Mouse (Mus musculus) frontal cortex, postnatal 36 days (tissue): ENCODE measurements at regions not wholly inside any gene's neighbourhood (a gene's known extent, or its start where the extent isn't known, plus 50 kb on each side); places are given as distances from the start of the nearest gene placed in this dataset.

Experiments
- DNase-seq, 2 experiments: peaks; one replicate each; pipeline ENCODE4 v3.0.0; 2022; ENCODE audit warnings: low spot score in 2 of 2

GRCm38 (mm10) chr16:87069294-87069693 lies 284.7 kb upstream of the N6amt1 start:
- no peak for DNase-seq

DNA sequence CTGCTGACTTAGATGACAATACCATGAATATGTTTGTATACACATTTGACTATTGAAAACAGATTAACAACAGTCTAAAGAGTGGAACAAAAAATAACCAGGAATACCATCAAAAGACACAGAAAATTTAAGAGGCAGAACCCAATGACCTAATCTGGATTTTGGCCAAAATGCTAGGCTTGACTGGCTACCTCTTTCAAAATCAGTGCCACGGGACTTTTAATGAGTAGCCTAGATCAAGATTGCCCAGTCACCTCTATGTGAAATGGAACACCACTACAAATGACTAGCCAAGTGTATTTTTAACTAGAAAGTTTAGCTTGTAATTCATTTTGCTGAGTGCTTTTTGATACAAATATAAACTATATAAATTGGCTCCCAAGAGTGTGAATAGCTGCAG lies 286.0 kb upstream of the N6amt1 start:
- DNase-seq, result no peak

GRCm38 (mm10) chr16:87067523-87067922 lies 286.5 kb upstream of the N6amt1 start:
- no peak for DNase-seq

DNA sequence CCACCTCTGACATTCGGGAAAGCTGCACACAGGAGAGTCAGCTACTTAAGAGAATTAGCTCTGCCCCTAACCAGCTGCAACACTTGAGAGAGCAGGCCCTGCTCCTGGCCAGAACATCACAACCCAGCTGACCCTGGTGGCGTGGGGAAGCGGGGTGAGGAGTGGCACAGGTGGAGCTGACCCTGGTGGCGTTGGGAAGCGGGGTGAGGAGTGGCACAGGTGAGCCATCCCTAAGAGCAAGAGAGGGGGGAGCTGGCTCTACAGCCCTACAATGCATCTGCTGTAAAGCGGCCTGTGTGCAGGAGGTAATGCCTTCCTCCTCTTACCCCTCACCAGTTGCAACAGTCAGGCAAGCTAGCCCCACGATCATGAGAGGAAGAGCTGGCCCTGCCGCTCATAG lies 293.5 kb upstream of the N6amt1 start:
- DNase-seq, result no peak

GRCm38 (mm10) chr16:87049741-87050383 lies 304.1 kb upstream of the N6amt1 start:
- DNase-seq, result no peak

DNA sequence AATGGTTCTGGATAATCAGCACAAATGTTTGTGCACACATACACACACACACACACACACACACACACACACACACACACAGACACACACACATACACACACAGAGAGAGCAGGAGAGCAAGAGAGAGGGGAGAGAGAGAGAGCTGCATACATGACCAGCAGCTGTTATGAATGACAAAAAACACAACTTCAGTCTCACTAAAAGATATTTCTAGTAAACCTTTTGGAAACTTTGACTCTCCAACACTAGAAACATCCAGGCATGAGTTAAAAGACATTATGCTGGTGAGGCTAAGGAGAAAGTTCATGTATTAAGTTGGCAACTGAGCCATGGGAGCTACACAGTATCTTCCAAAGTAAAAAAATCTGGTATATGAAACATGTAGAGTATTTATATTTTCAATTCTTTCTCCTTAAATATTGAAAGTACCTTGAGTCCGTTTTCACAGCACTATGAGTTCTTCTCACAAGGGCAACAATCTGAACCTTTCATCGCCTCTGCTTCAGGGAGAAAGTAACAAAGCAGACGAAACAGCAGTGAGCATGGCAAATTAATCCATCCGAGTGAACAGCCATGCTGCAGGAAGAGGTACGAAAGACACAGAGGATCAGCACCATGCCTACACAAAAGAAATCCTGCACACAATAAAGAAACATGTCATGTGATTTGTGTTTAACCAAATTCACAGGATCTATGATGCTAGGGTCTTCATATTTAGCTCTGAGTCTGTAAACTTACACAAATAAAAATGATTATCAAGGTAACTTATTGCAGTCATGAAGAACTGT lies 309.0 kb upstream of the N6amt1 start:
- DNase-seq, result no peak

DNA sequence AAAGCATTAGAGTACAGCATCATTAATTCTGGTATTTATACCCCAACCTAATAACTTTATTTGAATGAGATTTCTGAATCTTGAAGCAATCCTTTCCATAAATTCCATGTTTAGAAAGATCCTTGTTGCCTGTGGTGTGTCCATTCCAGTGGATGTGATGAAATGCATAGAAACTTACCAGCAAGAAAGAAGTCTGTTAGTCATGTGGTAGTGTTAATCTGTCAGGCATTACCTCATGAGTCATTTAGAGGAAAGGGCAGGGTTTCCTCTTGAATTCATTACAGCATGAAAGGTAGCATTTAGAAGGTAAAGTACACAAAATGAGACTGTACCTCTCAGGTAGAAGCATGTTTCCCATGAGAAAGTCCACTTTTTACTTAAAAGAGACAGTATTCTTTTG lies 310.3 kb upstream of the N6amt1 start:
- no peak for DNase-seq

GRCm38 (mm10) chr16:87040366-87040765 lies 313.6 kb upstream of the N6amt1 start:
- no peak for DNase-seq

DNA sequence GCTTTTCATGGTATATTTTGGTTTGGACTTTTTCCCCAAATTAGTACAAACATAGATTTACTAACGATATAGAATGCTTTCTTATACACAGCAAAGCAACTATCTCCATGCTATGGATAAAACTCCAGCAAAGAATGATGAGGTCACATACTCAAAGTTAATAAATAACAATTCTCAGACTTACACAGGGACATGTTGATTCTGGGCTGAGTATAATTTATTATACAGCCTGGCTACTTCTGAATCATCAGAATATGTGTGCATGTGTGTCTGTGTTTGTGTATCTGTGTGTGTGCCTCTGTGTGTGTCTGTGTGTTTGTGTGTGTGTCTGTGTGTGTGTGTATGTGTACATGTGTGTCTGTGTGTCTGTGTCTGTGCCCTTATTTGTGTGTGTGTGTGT lies 314.1 kb upstream of the N6amt1 start:
- no peak for DNase-seq

DNA sequence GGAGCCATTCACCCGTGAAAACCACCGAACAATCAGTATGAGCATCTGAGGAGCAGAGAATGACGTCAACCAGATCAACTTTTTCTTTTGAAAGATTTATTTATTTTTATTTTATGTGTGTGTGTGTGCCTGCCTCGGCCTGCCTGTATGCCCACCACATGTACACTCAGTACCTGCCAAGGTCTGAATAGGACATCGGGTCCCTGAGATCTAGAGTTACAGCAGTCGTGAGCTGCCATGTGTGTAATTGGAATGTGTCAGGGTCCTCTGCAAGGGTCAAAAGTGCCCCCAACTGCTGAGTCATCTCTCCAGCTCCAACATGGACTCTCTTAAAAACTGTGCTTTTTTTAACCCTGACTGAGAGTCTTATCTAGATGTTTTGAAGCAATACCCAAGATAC lies 316.9 kb upstream of the N6amt1 start:
- no peak for DNase-seq

DNA sequence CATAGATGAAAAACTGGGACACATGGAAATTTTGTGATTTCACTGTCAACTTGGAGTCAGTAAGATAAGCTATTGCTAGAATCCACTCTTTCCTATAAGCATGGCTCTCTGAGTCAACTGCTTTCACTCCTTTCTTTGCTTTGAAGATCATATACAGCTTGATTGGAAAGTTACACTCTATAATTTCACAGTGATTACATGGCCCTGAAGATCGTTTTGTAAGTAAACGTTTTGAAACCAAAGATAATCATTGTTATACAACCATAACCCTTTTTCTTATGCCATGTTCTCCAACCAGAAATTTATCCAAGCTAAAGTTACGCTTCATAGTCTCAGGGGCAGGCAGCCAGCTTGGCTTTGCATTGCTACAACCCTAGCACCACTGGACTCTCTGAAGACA lies 322.1 kb upstream of the N6amt1 start:
- no peak for DNase-seq

DNA sequence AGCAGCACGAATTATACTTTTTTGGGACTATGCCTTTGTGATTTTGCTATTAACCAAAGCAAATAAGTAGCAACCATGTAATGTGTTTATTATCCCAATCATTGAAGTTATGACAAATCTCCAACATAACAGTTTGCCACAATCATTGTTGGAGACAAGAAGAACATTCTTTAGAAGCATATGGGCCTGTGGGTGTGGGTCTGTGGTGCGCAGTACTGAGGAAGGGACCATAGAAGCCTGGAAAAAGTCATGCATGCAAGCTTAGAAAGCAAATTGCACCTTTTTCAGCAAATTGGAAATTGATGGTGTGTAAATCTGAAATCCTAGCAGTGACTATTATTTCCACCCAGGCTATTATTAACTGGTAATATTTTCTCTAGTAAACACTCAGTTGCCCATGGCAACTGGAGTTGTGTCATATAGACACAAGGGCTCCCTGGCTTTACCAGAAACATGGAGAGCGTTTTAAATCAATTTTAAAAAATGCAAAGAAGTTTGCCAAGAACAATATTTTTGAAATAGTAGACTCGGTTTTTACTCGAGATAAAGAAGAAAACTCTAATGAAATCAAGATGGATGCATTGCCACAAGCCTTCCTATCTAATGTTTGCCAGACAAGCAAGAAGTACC lies 325.4 kb upstream of the N6amt1 start:
- DNase-seq, result no peak

DNA sequence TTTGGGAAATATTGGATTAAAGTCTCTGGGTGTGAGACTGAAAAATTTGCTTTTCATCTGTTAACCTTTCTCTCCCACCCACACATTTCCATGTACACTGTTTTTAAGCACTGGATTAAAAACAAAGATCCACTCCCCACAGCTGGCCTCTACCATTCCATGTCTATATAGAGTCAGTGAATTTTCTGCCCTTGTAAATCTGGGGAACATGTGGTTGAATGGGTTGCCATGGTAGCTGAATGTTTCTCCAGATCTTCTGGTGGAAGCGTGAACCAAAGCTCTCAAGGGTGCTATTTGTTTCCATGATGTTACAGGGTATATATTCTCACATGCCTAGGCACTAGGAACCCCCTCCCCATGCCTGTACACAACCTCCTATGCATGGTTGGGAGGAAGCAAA lies 326.4 kb upstream of the N6amt1 start:
- no peak for DNase-seq

DNA sequence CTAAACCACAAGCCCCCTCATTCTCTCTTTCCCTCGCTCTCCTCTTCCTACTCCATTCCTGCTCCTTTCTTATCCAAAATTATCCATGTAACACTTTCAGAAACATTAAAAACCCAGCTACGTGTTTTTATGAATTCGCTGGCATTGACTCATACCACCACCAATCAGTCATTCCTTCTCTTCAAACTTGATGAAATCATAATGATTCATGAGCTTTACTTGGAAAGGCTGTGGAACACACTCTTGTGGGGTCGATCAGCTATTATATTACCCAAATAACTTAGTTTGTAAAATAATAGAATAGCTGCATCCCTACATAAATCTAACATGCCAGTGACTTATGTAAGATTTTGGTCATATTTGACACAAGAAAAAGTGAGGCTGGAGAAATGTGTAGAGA lies 331.9 kb upstream of the N6amt1 start:
- DNase-seq, result no peak

DNA sequence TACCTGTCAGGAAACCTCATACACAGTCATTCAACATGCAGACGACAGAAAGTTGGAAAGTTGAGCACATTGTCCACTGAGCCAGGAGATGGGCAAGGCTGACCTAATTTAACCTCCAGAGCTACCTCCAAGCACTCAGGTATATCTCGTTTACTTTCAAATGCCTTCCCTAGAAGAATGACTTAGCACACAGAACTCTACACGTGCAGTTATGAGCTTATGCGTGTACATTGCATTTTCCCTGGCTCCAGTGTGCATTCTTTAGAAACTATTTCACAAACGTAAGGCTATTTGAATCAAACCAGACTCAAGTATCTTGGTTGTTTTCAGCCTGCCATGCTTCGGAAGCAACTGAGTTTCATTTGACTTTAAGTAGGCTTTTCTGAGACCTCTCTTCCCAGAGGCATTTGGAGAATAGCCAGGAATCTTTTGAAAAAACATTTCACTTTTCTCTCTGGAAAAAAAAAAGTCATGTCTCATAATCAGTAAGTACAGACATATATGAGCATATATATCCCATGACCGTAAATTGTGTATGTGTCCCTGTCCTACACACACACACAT lies 336.8 kb upstream of the N6amt1 start:
- DNase-seq, result no peak

DNA sequence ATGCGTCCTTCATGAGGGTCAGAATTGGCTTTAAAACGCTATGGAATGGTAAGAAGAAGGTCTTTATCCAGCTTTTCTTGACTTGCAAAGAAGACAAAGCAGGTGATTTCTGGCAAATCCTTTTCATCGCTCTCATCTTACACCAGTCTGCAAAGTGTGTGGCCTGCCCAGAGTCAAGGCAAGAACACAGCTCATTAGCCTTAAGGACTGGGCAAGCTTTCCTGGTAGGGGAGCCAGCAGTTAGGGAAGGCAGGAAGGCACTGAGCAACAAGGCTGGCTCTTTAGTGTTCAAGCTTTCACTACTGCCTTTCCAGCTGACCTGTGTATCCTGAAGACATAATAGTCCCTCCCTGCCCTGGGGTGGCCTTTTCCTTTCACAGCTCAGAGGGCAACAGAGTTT lies 352.4 kb upstream of the N6amt1 start:
- no peak for DNase-seq

- DNase-seq, result no peak
Observed at GRCm38 (mm10) chr16:87001135-87001534, 352.9 kb upstream of the N6amt1 start.

DNA sequence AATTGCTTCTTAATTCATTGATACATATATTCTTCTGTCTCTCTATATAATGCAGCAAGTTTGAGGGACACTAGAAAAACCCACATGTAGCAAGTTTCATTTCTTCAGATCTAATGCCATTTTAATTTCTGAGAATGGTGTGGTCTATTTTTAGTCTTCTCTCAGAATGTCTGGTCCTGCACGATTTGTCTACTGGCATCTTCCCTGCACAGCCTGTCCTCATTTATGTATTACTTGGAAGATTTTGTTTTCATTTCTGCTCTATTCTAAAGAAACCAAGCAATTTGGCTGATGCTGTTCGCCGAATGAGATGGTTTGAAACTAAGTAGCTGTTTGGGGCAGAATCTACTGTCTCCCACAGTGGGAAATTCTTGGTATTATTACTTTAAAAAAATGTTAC lies 382.3 kb upstream of the N6amt1 start:
- peak in 1 of 2 experiments; percentile 22 for DNase-seq

DNA sequence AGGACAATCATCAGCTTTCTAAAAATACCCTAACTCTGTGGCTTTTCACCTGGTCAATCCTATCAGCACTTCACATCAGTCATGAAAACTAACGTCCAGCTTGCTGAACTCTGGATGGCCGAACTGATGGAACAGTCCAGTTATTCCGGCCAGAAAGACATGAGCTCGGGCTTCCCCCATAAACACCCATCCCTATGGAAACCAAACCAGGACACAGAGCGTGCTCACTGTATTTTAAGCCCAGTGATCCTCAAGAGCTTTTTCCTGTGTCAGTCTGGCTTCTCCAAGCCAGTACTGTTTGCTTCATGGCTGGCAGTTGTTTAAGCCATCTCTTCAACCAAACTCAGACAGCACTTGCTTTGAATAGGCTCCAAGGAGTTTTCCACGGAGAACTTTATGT lies 404.3 kb upstream of the N6amt1 start:
- no peak for DNase-seq

- no peak for DNase-seq
Observed at GRCm38 (mm10) chr16:86945531-86946144, 408.3 kb upstream of the N6amt1 start.

DNA sequence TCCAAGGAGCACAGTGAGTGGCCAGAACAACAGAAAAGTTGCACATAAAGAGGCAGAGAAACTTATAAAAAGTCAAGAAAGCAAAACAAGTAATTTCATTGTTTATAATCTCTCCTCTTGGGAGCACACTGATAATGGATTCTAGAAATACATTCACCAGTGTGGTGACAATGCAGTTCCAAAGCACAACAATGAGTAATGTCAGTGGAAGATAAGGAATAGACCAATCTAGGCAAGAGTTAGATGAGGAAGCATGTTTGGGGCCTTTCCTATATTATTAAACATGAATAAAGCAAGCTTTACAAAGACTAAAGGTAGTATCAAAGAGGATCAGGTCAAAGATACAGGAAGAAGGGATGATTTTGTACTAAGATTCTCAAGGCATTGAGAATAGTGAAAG lies 408.9 kb upstream of the N6amt1 start:
- DNase-seq, result no peak

- DNase-seq, result no peak
Observed at GRCm38 (mm10) chr16:86934989-86935388, 419.0 kb upstream of the N6amt1 start.
